Mouse (Mus musculus) right cerebral cortex, postnatal 36 days (tissue): ENCODE measurements around the gene Elovl2.

Experiments
- DNase-seq, 2 experiments: peaks; one replicate each; pipeline ENCODE4 v3.0.0; 2022; ENCODE audit warnings: low spot score in 2 of 2, mixed read lengths in 1 of 2

The Elovl2 gene

DNA sequence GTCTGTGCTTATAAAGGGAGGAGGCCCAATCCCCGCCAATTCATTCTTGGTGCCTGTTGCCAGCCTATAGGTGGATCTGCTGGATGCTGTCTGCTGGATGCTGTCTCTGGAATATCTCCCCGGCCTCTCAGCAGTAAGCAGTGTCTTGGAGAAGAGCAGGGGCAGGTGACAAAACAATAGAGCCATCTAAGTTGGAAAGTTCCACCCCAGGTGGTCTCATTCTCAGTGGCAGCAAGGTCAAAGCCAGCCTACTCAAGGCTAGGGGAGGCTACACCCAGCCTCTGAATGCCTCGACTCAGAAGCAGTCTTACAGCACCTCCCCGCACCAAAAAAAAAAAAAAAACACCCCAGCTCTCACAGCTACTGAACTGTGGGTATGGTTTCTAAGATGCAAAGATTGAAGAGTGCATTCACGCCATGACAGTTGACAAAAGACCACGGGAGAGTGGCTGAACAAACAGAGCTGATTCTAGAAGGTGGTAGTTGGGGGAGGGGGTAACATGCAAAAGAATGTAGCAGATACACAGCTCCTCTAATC is 74.7 kb downstream of the Elovl2 start:
- no peak for DNase-seq

DNA sequence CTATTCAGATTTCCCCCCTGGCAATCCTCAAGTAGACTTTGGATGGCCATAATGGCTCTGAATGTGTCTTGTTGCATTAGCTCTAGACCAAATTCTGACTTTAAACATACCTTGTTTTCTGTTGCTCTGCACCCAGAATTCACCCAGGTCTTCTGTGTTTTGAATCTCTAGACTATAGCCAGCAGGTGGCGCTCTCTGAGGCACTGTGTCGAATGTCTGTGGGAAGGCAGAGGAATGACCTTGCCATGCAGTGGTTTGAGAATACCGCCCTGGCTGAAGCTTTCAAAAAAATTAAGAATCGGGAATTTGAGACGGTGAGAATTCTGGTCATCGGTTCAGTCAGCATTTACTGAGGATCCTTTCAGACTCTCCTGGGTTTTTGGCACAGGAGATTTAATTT is 85.3 kb downstream of the Elovl2 start:
- DNase-seq = no peak
